Mouse (Mus musculus): ENCODE data around the gene Gdf9.

Gdf9 gene

GRCm38 (mm10) chr11:53446183-53446582 is 15.4 kb downstream of the Gdf9 start:
- no peak for DNase-seq (ENCODE audit: low spot score)

- no peak for DNase-seq (ENCODE audit: low spot score)
Measured at GRCm38 (mm10) chr11:53447996-53448395, 17.2 kb downstream of the Gdf9 start.

- DNase-seq (ENCODE audit: low spot score), result no peak
Measured at GRCm38 (mm10) chr11:53448529-53448928, 17.7 kb downstream of the Gdf9 start.

- DNase-seq (ENCODE audit: low spot score), result no peak
Measured at GRCm38 (mm10) chr11:53450070-53450705, 19.4 kb downstream of the Gdf9 start.

GRCm38 (mm10) chr11:53451361-53451760 is 20.5 kb downstream of the Gdf9 start:
- no peak for DNase-seq (ENCODE audit: low spot score)

GRCm38 (mm10) chr11:53452396-53452795 is 21.6 kb downstream of the Gdf9 start:
- no peak for DNase-seq (ENCODE audit: low spot score)

- no peak for DNase-seq (ENCODE audit: low spot score)
Measured at GRCm38 (mm10) chr11:53453031-53453430, 22.2 kb downstream of the Gdf9 start.

GRCm38 (mm10) chr11:53456474-53457371 is 25.9 kb downstream of the Gdf9 start, which contains the start of the genes Gm10447 and Shroom1:
Gene Gm10447 (minus strand): TSS chr11:53457110.
Gene Shroom1 (plus strand): TSS chr11:53457205.
- peak; percentile 63 for DNase-seq (ENCODE audit: low spot score)

GRCm38 (mm10) chr11:53457372-53457954 is 26.6 kb downstream of the Gdf9 start:
- DNase-seq (ENCODE audit: low spot score), result no peak

- DNase-seq (ENCODE audit: low spot score), result no peak
Measured at GRCm38 (mm10) chr11:53458996-53459395, 28.2 kb downstream of the Gdf9 start.

- no peak for DNase-seq (ENCODE audit: low spot score)
Measured at GRCm38 (mm10) chr11:53460192-53460591, 29.4 kb downstream of the Gdf9 start.

GRCm38 (mm10) chr11:53461727-53462126 is 30.9 kb downstream of the Gdf9 start:
- DNase-seq (ENCODE audit: low spot score), result no peak

GRCm38 (mm10) chr11:53463551-53464424 is 33.0 kb downstream of the Gdf9 start:
- peak; percentile 54 for DNase-seq (ENCODE audit: low spot score)

GRCm38 (mm10) chr11:53466231-53466971 is 35.6 kb downstream of the Gdf9 start:
- DNase-seq (ENCODE audit: low spot score), result peak; percentile 91

GRCm38 (mm10) chr11:53469294-53469967 is 38.6 kb downstream of the Gdf9 start:
- no peak for DNase-seq (ENCODE audit: low spot score)

GRCm38 (mm10) chr11:53469968-53470695 is 39.3 kb downstream of the Gdf9 start, which contains the start of gene Gm9837:
Gene Gm9837 (minus strand): TSS chr11:53470479.
- DNase-seq (ENCODE audit: low spot score), result peak; percentile 95

GRCm38 (mm10) chr11:53472709-53473108 is 41.9 kb downstream of the Gdf9 start:
- DNase-seq (ENCODE audit: low spot score), result no peak

GRCm38 (mm10) chr11:53475620-53476019 is 44.8 kb downstream of the Gdf9 start:
- no peak for DNase-seq (ENCODE audit: low spot score)

GRCm38 (mm10) chr11:53477833-53478232 is 47.0 kb downstream of the Gdf9 start:
- DNase-seq (ENCODE audit: low spot score), result no peak
